Mouse (Mus musculus) heart, embryonic 11.5 days (tissue): ENCODE measurements around the gene Gm36210. TPM values are rescaled to one million over a fixed set of nuclear protein-coding genes. Genes with fewer than 3 reads are reported as not detected.

Source experiments
- ATAC-seq: fragments of 200-750 bp; cut with Nextera tagmentation; replicated peaks from 2 replicates; pipeline ENCODE4 v1.8.0; 2017; ENCODE audit warnings: moderate library complexity; ENCODE audit not compliant: insufficient number of reproducible peaks, low FRiP score, low TSS enrichment
- H3K27ac ChIP-seq: fragments of 300-500 bp; sonication (generic); 2 replicates; pipeline ENCODE4 v1.5.1; 2014; ENCODE audit warnings: mild to moderate bottlenecking, low read depth, low read length
- H3K27me3 ChIP-seq: fragments of 300-500 bp; sonication (generic); 2 replicates; pipeline ENCODE4 v1.6.1; 2014; ENCODE audit warnings: mild to moderate bottlenecking, low read length, mixed read lengths; ENCODE audit not compliant: control insufficient read depth, insufficient read depth
- H3K36me3 ChIP-seq: fragments of 300-500 bp; sonication (generic); 2 replicates; pipeline ENCODE4 v1.6.1; 2014; ENCODE audit warnings: mild to moderate bottlenecking, low read length, moderate library complexity, mixed read lengths; ENCODE audit not compliant: control insufficient read depth, insufficient read depth
- H3K4me1 ChIP-seq: fragments of 300-500 bp; sonication (generic); 2 replicates; pipeline ENCODE4 v1.6.1; 2014; ENCODE audit warnings: low read length; ENCODE audit not compliant: control insufficient read depth, insufficient read depth
- H3K4me2 ChIP-seq: fragments of 300-500 bp; sonication (generic); 2 replicates; pipeline ENCODE4 v1.6.1; 2014; ENCODE audit warnings: mild to moderate bottlenecking, moderate library complexity
- H3K4me3 ChIP-seq: fragments of 300-500 bp; sonication (generic); 2 replicates; pipeline ENCODE4 v1.5.1; 2014; ENCODE audit warnings: low read depth, low read length
- H3K9ac ChIP-seq: fragments of 300-500 bp; sonication (generic); 2 replicates; pipeline ENCODE4 v1.6.1; 2014; ENCODE audit warnings: mild to moderate bottlenecking, low read depth, low read length, moderate library complexity
- H3K9me3 ChIP-seq: fragments of 300-500 bp; sonication (generic); replicated peaks from 2 replicates; pipeline ENCODE4 v1.6.1; 2016; ENCODE audit warnings: low read length; ENCODE audit not compliant: control insufficient read depth
- WGBS: fragments of 180-500 bp; shearing (Covaris S2); extraction: QIAGEN DNeasy Blood & Tissue Kit; methylation state at CpG from one replicate; pipeline ENCODE4 v1.1.7; 2014; ENCODE audit not compliant: insufficient replicate concordance; 5-methylcytosine and 5-hydroxymethylcytosine counted together
- polyA plus RNA-seq: library from polyadenylated mRNA; unstranded; fragments of >200 nt; fragmentation: Nextera tagmentation; extraction: Ambion mirVana; gene quantifications from 2 replicates; pipeline ENCODE4 v1.2.1, GENCODE M21; 2014

Gene Gm36210
- polyA plus RNA-seq, 1 experiment from 2014 or later, result 0.20 TPM

- WGBS, result 32% methylated on average over 23 of the region's 23 CpGs
- Histone ChIP-seq H3K4me2 (peak overlapping the region; percentile 34), H3K9me3 (no peaks in the 10 kb centered on the region), H3K4me1 (peaks cover 47% of the 10 kb centered on the region), H3K36me3 (peaks cover 29% of the 10 kb centered on the region), H3K4me3 (no peak overlapping the region), H3K9ac (peak overlapping the region; percentile 44; the same call in 1 of the 2 replicates), H3K27me3 (no peaks in the 10 kb centered on the region), H3K27ac (peak overlapping the region; percentile 77)
- no peak for ATAC-seq
Measured at GRCm38 (mm10) chr7:4920976-4921823, 14.9 kb upstream of the Gm36210 start.

GRCm38 (mm10) chr7:4920496-4920895, 14.2 kb upstream of the Gm36210 start:
- ATAC-seq, result no peak
- H3K4me3 ChIP-seq, result no peak overlapping the region
- H3K9me3 ChIP-seq, result no peaks in the 10 kb centered on the region
- no peaks in the 10 kb centered on the region for H3K27me3 ChIP-seq
- no peak overlapping the region for H3K9ac ChIP-seq
- peaks cover 29% of the 10 kb centered on the region for H3K36me3 ChIP-seq
- H3K4me1 ChIP-seq, result peaks cover 43% of the 10 kb centered on the region
- peak overlapping the region; percentile 77 for H3K27ac ChIP-seq
- H3K4me2 ChIP-seq, result no peak overlapping the region
- 86% methylated on average over 19 of the region's 19 CpGs for WGBS

- no peak overlapping the region for H3K9ac ChIP-seq
- no peak for ATAC-seq
- H3K4me3 ChIP-seq, result no peak overlapping the region
- H3K27me3 ChIP-seq, result no peaks in the 10 kb centered on the region
- peaks cover 39% of the 10 kb centered on the region for H3K4me1 ChIP-seq
- no peak overlapping the region for H3K27ac ChIP-seq
- H3K9me3 ChIP-seq, result no peaks in the 10 kb centered on the region
- 87% methylated on average over 21 of the region's 21 CpGs for WGBS
- no peak overlapping the region for H3K4me2 ChIP-seq
- peaks cover 29% of the 10 kb centered on the region for H3K36me3 ChIP-seq
Measured at GRCm38 (mm10) chr7:4919971-4920370, 13.7 kb upstream of the Gm36210 start.

GRCm38 (mm10) chr7:4919096-4919495, 12.8 kb upstream of the Gm36210 start:
- Histone ChIP-seq H3K9ac (no peak overlapping the region), H3K9me3 (no peaks in the 10 kb centered on the region), H3K27me3 (no peaks in the 10 kb centered on the region), H3K36me3 (peaks cover 29% of the 10 kb centered on the region), H3K27ac (no peak overlapping the region), H3K4me3 (no peak overlapping the region), H3K4me2 (no peak overlapping the region), H3K4me1 (peaks cover 36% of the 10 kb centered on the region)
- 87% methylated on average over 19 of the region's 21 CpGs for WGBS
- ATAC-seq, result no peak

GRCm38 (mm10) chr7:4918681-4919080, 12.4 kb upstream of the Gm36210 start:
- H3K36me3 ChIP-seq, result peaks cover 29% of the 10 kb centered on the region
- H3K4me3 ChIP-seq, result no peak overlapping the region
- H3K4me1 ChIP-seq, result peaks cover 31% of the 10 kb centered on the region
- no peaks in the 10 kb centered on the region for H3K9me3 ChIP-seq
- H3K4me2 ChIP-seq, result no peak overlapping the region
- ATAC-seq, result no peak
- 91% methylated on average over 15 of the region's 15 CpGs for WGBS
- H3K27ac ChIP-seq, result no peak overlapping the region
- H3K27me3 ChIP-seq, result no peaks in the 10 kb centered on the region
- no peak overlapping the region for H3K9ac ChIP-seq

GRCm38 (mm10) chr7:4917494-4917893, 11.2 kb upstream of the Gm36210 start:
- H3K4me1 ChIP-seq, result peaks cover 21% of the 10 kb centered on the region
- peak overlapping the region; percentile 28; the same call in 1 of the 2 replicates for H3K9ac ChIP-seq
- H3K9me3 ChIP-seq, result no peaks in the 10 kb centered on the region
- no peaks in the 10 kb centered on the region for H3K27me3 ChIP-seq
- H3K27ac ChIP-seq, result no peak overlapping the region
- 88% methylated on average over 2 of the region's 2 CpGs for WGBS
- peaks cover 29% of the 10 kb centered on the region for H3K36me3 ChIP-seq
- H3K4me2 ChIP-seq, result no peak overlapping the region
- H3K4me3 ChIP-seq, result no peak overlapping the region
- no peak for ATAC-seq

GRCm38 (mm10) chr7:4915669-4916416, 9.5 kb upstream of the Gm36210 start:
- ATAC-seq, result 0 out of 2 replicates have a peak, but pooled peaks have one; percentile 36
- peak overlapping the region; percentile 74 for H3K4me3 ChIP-seq

GRCm38 (mm10) chr7:4915007-4915665, 8.8 kb upstream of the Gm36210 start, which contains the start of gene Zfp628:
Zfp628 (plus strand) TSS chr7:4915217.
- Histone ChIP-seq H3K36me3 (peaks cover 24% of the 10 kb centered on the region), H3K27me3 (no peaks in the 10 kb centered on the region), H3K4me3 (peak within 1 kb of the TSS; percentile 74), H3K4me2 (peak within 1 kb of the TSS; percentile 62), H3K9ac (peak within 1 kb of the TSS; percentile 97), H3K27ac (peak within 1 kb of the TSS; percentile 93), H3K4me1 (peaks cover 9% of the 10 kb centered on the region), H3K9me3 (no peaks in the 10 kb centered on the region)
- under 1% methylated on average over 53 of the region's 56 CpGs for WGBS
- peak; percentile 88 for ATAC-seq

More at GRCm38 (mm10) chr7:4915669-4916416, 9.5 kb upstream of the Gm36210 start:
- H3K36me3 ChIP-seq, result peaks cover 28% of the 10 kb centered on the region
- peak overlapping the region; percentile 62 for H3K4me2 ChIP-seq
- H3K9me3 ChIP-seq, result no peaks in the 10 kb centered on the region
- H3K9ac ChIP-seq, result peak overlapping the region; percentile 97
- 25% methylated on average over 14 of the region's 14 CpGs for WGBS
- H3K27me3 ChIP-seq, result no peaks in the 10 kb centered on the region
- H3K27ac ChIP-seq, result peak overlapping the region; percentile 93
- H3K4me1 ChIP-seq, result peaks cover 9% of the 10 kb centered on the region
